Mouse (Mus musculus) right cerebral cortex, postnatal 10 days (tissue): ENCODE measurements at regions not wholly inside any gene's neighbourhood (a gene's known extent, or its start where the extent isn't known, plus 50 kb on each side); places are given as distances from the start of the nearest gene placed in this dataset.
"Not testable (repeated sequence)": the region's sequence is repeated elsewhere in the genome, so short reads cannot be mapped to it uniquely, and the experiment has no call there.

Experiments used
- DNase-seq, 2 experiments: peaks; one replicate each; pipeline ENCODE4 v3.0.0; 2021; ENCODE audit warnings: low spot score in 2 of 2

GRCm38 (mm10) chrX:129034236-129034635 is 715.3 kb upstream of the Diaph2 start:
- no peak for DNase-seq

- not testable (repeated sequence) for DNase-seq
These were observed 693.1 kb upstream of the Diaph2 start for GRCm38 (mm10) chrX:129056408-129056807.

GRCm38 (mm10) chrX:129095809-129096208 is 653.7 kb upstream of the Diaph2 start:
- not testable (repeated sequence) for DNase-seq

- DNase-seq, result no peak
These were observed 651.2 kb upstream of the Diaph2 start for GRCm38 (mm10) chrX:129098348-129098747.

- peak in 1 of 2 experiments; percentile 15 for DNase-seq
These were observed 647.3 kb upstream of the Diaph2 start for GRCm38 (mm10) chrX:129102285-129102684.

GRCm38 (mm10) chrX:129103239-129103638 is 646.3 kb upstream of the Diaph2 start:
- no peak for DNase-seq
